Comparison of ENCODE assay signal across 26 mouse cellular contexts in genomic region chr9:103557085-103557484, GRCm38 (mm10).
DNase-seq lines count a peak whose midpoint lies in the region; ATAC-seq and TF ChIP-seq lines count a peak whose summit lies in the region.
"Had no signal": no experiment of that assay in that cellular context is flagged by ENCODE, and none has a peak within 500 bp of the region (broad histone marks: within the 10 kb centered on the region; RNA-seq: fewer than 3 reads in every experiment).

No protein-coding gene starts in this region.

- no peak for TF ChIP-seq CTCF in testis, adult 2 months (IDR thresholded peaks at IDR 0.05; ENCODE audit: control insufficient read depth, insufficient read depth, insufficient replicate concordance, low read depth, low read length)

- peak overlapping the region; percentile 46 for H3K27ac ChIP-seq in forebrain, embryonic 15.5 days (replicated peaks)
- no peak overlapping the region for H3K27ac ChIP-seq in forebrain, embryonic 13.5 days
- no peak overlapping the region for H3K27ac ChIP-seq in kidney, embryonic 15.5 days
- no peak overlapping the region for H3K27ac ChIP-seq in kidney, embryonic 16.5 days (ENCODE audit: low read length)
- H3K27ac ChIP-seq in testis, adult 2 months (ENCODE audit: control insufficient read depth, insufficient read depth, low read depth, low read length), result peak overlapping the region; percentile 98
- H3K27ac ChIP-seq: embryonic facial prominence, embryonic 10.5 days; embryonic facial prominence, embryonic 13.5 days; forebrain, embryonic 12.5 days; gastrocnemius, adult 2 months; hindbrain, embryonic 12.5 days; hindbrain, postnatal 0 days had no signal

- peak; percentile 93 for TF ChIP-seq POLR2A in testis, adult 2 months (IDR thresholded peaks at IDR 0.05; ENCODE audit: control insufficient read depth, low read depth, low read length)

- H3K4me3 ChIP-seq in forebrain, embryonic 15.5 days, result no peak overlapping the region
- no peak overlapping the region for H3K4me3 ChIP-seq in forebrain, embryonic 13.5 days
- H3K4me3 ChIP-seq in kidney, embryonic 15.5 days (replicated peaks), result no peak overlapping the region
- H3K4me3 ChIP-seq in kidney, embryonic 16.5 days (ENCODE audit: low read length), result no peak overlapping the region
- H3K4me3 ChIP-seq in testis, adult 2 months (ENCODE audit: control insufficient read depth, low read depth, low read length), result peak overlapping the region; percentile 89
- H3K4me3 ChIP-seq: embryonic facial prominence, embryonic 10.5 days; embryonic facial prominence, embryonic 13.5 days; erythroblast, embryonic 14.5 days; forebrain, embryonic 12.5 days; gastrocnemius, adult 2 months; hindbrain, embryonic 12.5 days had no signal

- no peak for ATAC-seq in forebrain, embryonic 15.5 days (replicated peaks)
- ATAC-seq in forebrain, embryonic 13.5 days, result no peak
- 0 out of 2 replicates have a peak, but pooled peaks have one; percentile 29 for ATAC-seq in kidney, embryonic 15.5 days (replicated peaks; ENCODE audit: low FRiP score)
- ATAC-seq in kidney, embryonic 16.5 days (ENCODE audit: low FRiP score, low TSS enrichment), result no peak
- ATAC-seq: activated CD4-positive, CD25-positive, alpha-beta regulatory T cell, adult 4 months; forebrain, postnatal 0 days; hindbrain, postnatal 0 days had no signal

- H3K9me3 ChIP-seq in forebrain, embryonic 15.5 days, result no peaks in the 10 kb centered on the region
- no peaks in the 10 kb centered on the region for H3K9me3 ChIP-seq in forebrain, embryonic 13.5 days (replicated peaks)
- no peaks in the 10 kb centered on the region for H3K9me3 ChIP-seq in kidney, embryonic 15.5 days (replicated peaks)
- 0 out of 2 replicates have a peak, but pooled peaks cover 3% of the 10 kb centered on the region for H3K9me3 ChIP-seq in kidney, embryonic 16.5 days (ENCODE audit: low read length)
- H3K9me3 ChIP-seq: embryonic facial prominence, embryonic 13.5 days; forebrain, embryonic 12.5 days; hindbrain, embryonic 12.5 days had no signal

- peaks cover 66% of the 10 kb centered on the region for H3K4me1 ChIP-seq in forebrain, embryonic 15.5 days
- peaks cover 69% of the 10 kb centered on the region for H3K4me1 ChIP-seq in forebrain, embryonic 13.5 days
- no peaks in the 10 kb centered on the region for H3K4me1 ChIP-seq in kidney, embryonic 15.5 days
- no peaks in the 10 kb centered on the region for H3K4me1 ChIP-seq in kidney, embryonic 16.5 days (ENCODE audit: insufficient read depth, low read length)
- H3K4me1 ChIP-seq in testis, adult 2 months (ENCODE audit: control insufficient read depth, insufficient read depth, low read length), result peaks cover 9% of the 10 kb centered on the region

- H3K36me3 ChIP-seq in forebrain, embryonic 15.5 days, result no peaks in the 10 kb centered on the region
- H3K36me3 ChIP-seq in forebrain, embryonic 13.5 days (ENCODE audit: poor library complexity, severe bottlenecking), result no peaks in the 10 kb centered on the region
- no peaks in the 10 kb centered on the region for H3K36me3 ChIP-seq in kidney, embryonic 15.5 days
- no peaks in the 10 kb centered on the region for H3K36me3 ChIP-seq in kidney, embryonic 16.5 days (ENCODE audit: insufficient read depth, low read length)
- no peaks in the 10 kb centered on the region for H3K36me3 ChIP-seq in testis, adult 2 months (ENCODE audit: control insufficient read depth, insufficient read depth, low read length)
- H3K36me3 ChIP-seq: embryonic facial prominence, embryonic 10.5 days; embryonic facial prominence, embryonic 13.5 days; forebrain, embryonic 12.5 days; hindbrain, embryonic 12.5 days had no signal

- H3K9ac ChIP-seq in forebrain, embryonic 15.5 days (replicated peaks), result no peak overlapping the region
- no peak overlapping the region for H3K9ac ChIP-seq in forebrain, embryonic 13.5 days
- no peak overlapping the region for H3K9ac ChIP-seq in kidney, embryonic 15.5 days
- H3K9ac ChIP-seq in kidney, embryonic 16.5 days (replicated peaks; ENCODE audit: low read length), result no peak overlapping the region
- H3K9ac ChIP-seq: embryonic facial prominence, embryonic 13.5 days; forebrain, embryonic 12.5 days; forebrain, postnatal 0 days; hindbrain, embryonic 12.5 days had no signal

- no peaks in the 10 kb centered on the region for H3K27me3 ChIP-seq in forebrain, embryonic 15.5 days
- peaks cover 44% of the 10 kb centered on the region for H3K27me3 ChIP-seq in forebrain, embryonic 13.5 days
- H3K27me3 ChIP-seq in kidney, embryonic 15.5 days, result no peaks in the 10 kb centered on the region
- no peaks in the 10 kb centered on the region for H3K27me3 ChIP-seq in kidney, embryonic 16.5 days (ENCODE audit: insufficient read depth, low read length)
- no peaks in the 10 kb centered on the region for H3K27me3 ChIP-seq in testis, adult 2 months (ENCODE audit: control insufficient read depth, insufficient read depth, low read length)
- H3K27me3 ChIP-seq: embryonic facial prominence, embryonic 13.5 days had no signal

- no peak for DNase-seq in testis, postnatal 10 days (ENCODE audit: low spot score)
- peak; percentile 18 for DNase-seq in WW6 (ENCODE audit: low read depth, low spot score)
- DNase-seq in adrenal gland, adult (ENCODE audit: inconsistent age in 2 of 2, low spot score in 1 of 2), result no peak
- DNase-seq: adrenal gland, postnatal 10 days; adrenal gland, postnatal 36 days; B cell, adult 2 months; cerebellum, adult 18-20 months; cerebellum, adult 9-11 months; embryo, embryonic 11 days; forebrain, postnatal 0 days; gastrocnemius, adult 2 months; gastrocnemius, postnatal 14 days; heart, adult 11 months had no signal

- no peak overlapping the region for H3K4me2 ChIP-seq in forebrain, embryonic 15.5 days (replicated peaks)
- H3K4me2 ChIP-seq in forebrain, embryonic 13.5 days, result no peak overlapping the region
- H3K4me2 ChIP-seq in kidney, embryonic 15.5 days, result peak overlapping the region; percentile 26; the same call in 1 of the 2 replicates
- no peak overlapping the region for H3K4me2 ChIP-seq in kidney, embryonic 16.5 days (replicated peaks; ENCODE audit: low read depth, low read length)
- H3K4me2 ChIP-seq: embryonic facial prominence, embryonic 13.5 days; forebrain, embryonic 12.5 days; heart, embryonic 11.5 days; hindbrain, embryonic 12.5 days had no signal

- 91% methylated on average over 15 of the region's 15 CpGs for WGBS in forebrain, embryonic 15.5 days
- 93% methylated on average over 15 of the region's 15 CpGs for WGBS in forebrain, embryonic 13.5 days
- 84% methylated on average over 15 of the region's 15 CpGs for WGBS in kidney, embryonic 15.5 days
- WGBS in kidney, embryonic 16.5 days, result 81% methylated on average over 15 of the region's 15 CpGs

Comparison
In these comparisons a context has a peak if more than half of its experiments do, and no peak if none do; other contexts are left out.
1. H3K27ac ChIP-seq: peak in forebrain, embryonic 15.5 days (single experiment) and testis, adult 2 months (single experiment); none in forebrain, embryonic 13.5 days (single experiment), kidney, embryonic 15.5 days (single experiment) and kidney, embryonic 16.5 days (single experiment).